Mouse (Mus musculus) embryonic facial prominence, embryonic 10.5 days (tissue): Measurements from ENCODE around the gene Myo7a. TPM values are rescaled to one million over a fixed set of nuclear protein-coding genes. Genes with fewer than 3 reads are reported as not detected.

Experiments
- DNase-seq: peaks from one replicate; pipeline ENCODE4 v3.0.0-alpha.2; 2017; ENCODE audit warnings: low spot score
- H3K27ac ChIP-seq: fragments of 300-500 bp; sonication (generic); replicated peaks from 2 replicates; pipeline ENCODE4 v1.5.1; 2016; ENCODE audit warnings: mild to moderate bottlenecking
- H3K27me3 ChIP-seq: fragments of 300-500 bp; sonication (generic); replicated peaks from 2 replicates; pipeline ENCODE4 v1.6.1; 2016; ENCODE audit warnings: low read depth, mild to moderate bottlenecking; ENCODE audit not compliant: poor library complexity, severe bottlenecking
- H3K36me3 ChIP-seq: fragments of 300-500 bp; sonication (generic); replicated peaks from 2 replicates; pipeline ENCODE4 v1.6.1; 2016; ENCODE audit warnings: mild to moderate bottlenecking, moderate library complexity
- H3K4me1 ChIP-seq: fragments of 300-500 bp; sonication (generic); 2 replicates; pipeline ENCODE4 v1.6.1; 2016
- H3K4me3 ChIP-seq: fragments of 300-500 bp; sonication (generic); 2 replicates; pipeline ENCODE4 v1.5.1; 2016; ENCODE audit warnings: mild to moderate bottlenecking, moderate library complexity
- H3K9me3 ChIP-seq: fragments of 300-500 bp; sonication (generic); 2 replicates; pipeline ENCODE4 v1.6.1; 2016; ENCODE audit warnings: mild to moderate bottlenecking
- WGBS: fragments of 180-500 bp; shearing (Covaris S2); methylation state at CpG from one replicate; pipeline ENCODE4 v1.1.7; 2016; 5-methylcytosine and 5-hydroxymethylcytosine counted together
- polyA plus RNA-seq: library from polyadenylated mRNA; unstranded; fragments of >200 nt; fragmentation: Nextera tagmentation; extraction: Ambion mirVana; gene quantifications from 2 replicates; pipeline ENCODE4 v1.2.1, GENCODE M21; 2016

Myo7a gene
- polyA plus RNA-seq, 1 experiment from 2014 or later: 21.8 TPM

DNA sequence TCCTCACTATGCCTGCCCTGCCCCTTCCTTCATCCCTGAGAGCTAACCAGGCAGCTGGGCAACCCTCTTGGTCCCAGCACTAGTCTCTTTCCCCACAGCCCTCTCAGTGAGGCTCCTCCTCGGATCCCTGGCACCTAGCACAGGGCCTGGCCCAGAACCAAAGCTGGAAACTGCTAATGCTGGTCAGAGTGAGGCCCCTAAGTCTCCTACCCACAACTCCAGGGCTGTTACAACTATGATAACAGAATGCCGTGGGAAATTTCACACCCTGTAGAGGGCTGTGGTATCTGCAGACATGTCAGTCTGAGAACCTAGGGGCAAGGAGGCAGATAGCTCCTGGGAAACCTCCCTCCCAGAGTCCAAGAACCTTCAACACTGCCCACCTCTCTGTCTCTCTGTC is 21.3 kb upstream of the Myo7a start:
- WGBS: 67% methylated on average over 2 of the region's 2 CpGs
- Histone ChIP-seq H3K4me1 (peaks cover 42% of the 10 kb centered on the region), H3K27ac (0 out of 2 replicates have a peak overlapping the region, but pooled peaks have one; percentile 57), H3K4me3 (no peak overlapping the region), H3K27me3 (peaks cover 10% of the 10 kb centered on the region; the same call in 1 of the 2 replicates), H3K9me3 (no peaks in the 10 kb centered on the region), H3K36me3 (no peaks in the 10 kb centered on the region)
- no peak for DNase-seq

DNA sequence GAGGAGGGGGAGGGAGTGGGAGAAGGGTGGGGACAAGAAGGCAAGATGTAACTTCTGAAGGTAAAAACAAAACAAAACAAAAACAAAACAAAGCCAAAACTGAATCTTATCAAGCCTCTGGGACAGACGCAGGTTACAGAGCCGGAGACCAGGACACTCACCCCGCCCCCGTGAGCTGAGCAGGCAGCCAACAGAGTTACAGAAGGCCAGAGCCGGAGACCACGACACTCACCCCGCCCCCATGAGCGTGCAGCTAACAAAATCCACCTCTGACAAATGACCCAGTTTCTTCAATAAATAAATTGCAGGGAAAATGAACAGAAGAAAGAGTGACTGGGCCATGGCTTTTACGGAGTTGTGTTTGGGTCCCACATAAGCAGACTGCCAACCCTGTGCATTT is 19.9 kb upstream of the Myo7a start:
- Histone ChIP-seq H3K4me1 (peaks cover 38% of the 10 kb centered on the region), H3K27ac (no peak overlapping the region), H3K9me3 (no peaks in the 10 kb centered on the region), H3K36me3 (no peaks in the 10 kb centered on the region), H3K27me3 (peaks cover 10% of the 10 kb centered on the region; the same call in 1 of the 2 replicates), H3K4me3 (no peak overlapping the region)
- 21% methylated on average over 9 of the region's 9 CpGs for WGBS
- no peak for DNase-seq

DNA sequence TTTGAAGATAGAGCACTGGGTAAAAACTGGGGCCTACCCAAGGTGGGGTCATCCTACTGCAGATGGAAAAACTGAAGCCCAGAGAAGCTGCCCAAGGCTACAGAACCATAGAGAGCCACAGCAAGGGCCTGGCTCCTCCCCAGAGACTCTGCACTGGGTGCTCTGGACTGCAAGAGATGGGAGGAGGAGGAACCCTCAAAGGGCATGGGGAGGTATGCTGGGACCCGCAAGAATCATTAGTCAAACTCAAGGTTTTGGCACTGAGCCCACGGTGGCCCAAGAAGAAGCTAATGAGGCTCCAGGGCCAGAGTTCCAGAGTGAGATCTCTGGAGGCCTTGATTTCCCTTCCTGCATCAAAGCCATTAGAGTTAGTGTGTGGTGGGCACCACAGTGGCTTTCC is 18.7 kb upstream of the Myo7a start:
- Histone ChIP-seq H3K4me3 (no peak overlapping the region), H3K36me3 (no peaks in the 10 kb centered on the region), H3K27ac (no peak overlapping the region), H3K27me3 (0 out of 2 replicates have a peak, but pooled peaks cover 2% of the 10 kb centered on the region), H3K9me3 (no peaks in the 10 kb centered on the region), H3K4me1 (peaks cover 33% of the 10 kb centered on the region)
- whole genome bisulfite sequencing: 88% methylated on average over 2 of the region's 2 CpGs
- no peak for DNase-seq

DNA sequence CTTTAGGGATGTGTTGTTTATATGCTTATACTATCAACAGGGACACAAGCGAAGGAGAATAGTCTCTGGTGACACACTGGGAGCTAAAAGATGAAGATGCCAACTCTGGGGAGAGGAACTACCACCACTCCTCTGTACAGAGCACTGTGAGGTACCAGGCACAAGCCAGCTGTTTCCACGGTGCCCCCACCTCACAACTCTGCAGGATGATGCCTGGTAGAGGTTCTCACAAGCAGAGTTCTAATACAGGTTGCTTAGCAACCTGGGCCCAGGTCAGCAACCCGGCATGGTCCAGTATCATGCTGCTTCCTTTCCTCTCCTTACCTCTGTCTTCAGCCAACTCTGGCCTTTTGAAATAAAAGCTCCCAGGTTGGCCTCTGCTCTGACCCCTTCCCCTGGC is 18.3 kb upstream of the Myo7a start:
- Histone ChIP-seq H3K36me3 (no peaks in the 10 kb centered on the region), H3K4me1 (peaks cover 29% of the 10 kb centered on the region), H3K27me3 (no peaks in the 10 kb centered on the region), H3K9me3 (no peaks in the 10 kb centered on the region), H3K4me3 (no peak overlapping the region), H3K27ac (no peak overlapping the region)
- WGBS: 47% methylated on average over 3 of the region's 3 CpGs
- DNase-seq: no peak

DNA sequence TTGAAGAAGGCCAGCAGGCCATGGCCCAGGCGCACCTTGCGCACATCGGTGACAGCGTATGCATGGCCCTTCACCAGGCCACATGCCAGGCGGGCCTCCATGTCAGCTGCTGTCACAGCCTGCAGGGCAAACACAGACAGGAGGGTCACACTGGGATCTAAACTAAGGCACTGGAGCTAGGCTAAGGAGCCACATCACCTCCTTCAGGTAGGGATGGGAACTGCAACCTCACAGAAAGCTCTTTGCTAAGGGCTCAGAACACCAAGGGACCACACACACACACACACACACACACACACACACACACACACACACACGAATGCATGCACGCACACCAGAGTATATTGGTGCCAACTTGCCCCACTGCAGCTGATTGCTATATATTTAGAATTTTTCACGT is 12.4 kb upstream of the Myo7a start:
- H3K9me3 ChIP-seq: no peaks in the 10 kb centered on the region
- WGBS: 92% methylated on average over 8 of the region's 8 CpGs
- DNase-seq: no peak
- H3K36me3 ChIP-seq: no peaks in the 10 kb centered on the region
- H3K27me3 ChIP-seq: no peaks in the 10 kb centered on the region
- no peak overlapping the region for H3K4me3 ChIP-seq
- no peaks in the 10 kb centered on the region for H3K4me1 ChIP-seq
- H3K27ac ChIP-seq: no peak overlapping the region

DNA sequence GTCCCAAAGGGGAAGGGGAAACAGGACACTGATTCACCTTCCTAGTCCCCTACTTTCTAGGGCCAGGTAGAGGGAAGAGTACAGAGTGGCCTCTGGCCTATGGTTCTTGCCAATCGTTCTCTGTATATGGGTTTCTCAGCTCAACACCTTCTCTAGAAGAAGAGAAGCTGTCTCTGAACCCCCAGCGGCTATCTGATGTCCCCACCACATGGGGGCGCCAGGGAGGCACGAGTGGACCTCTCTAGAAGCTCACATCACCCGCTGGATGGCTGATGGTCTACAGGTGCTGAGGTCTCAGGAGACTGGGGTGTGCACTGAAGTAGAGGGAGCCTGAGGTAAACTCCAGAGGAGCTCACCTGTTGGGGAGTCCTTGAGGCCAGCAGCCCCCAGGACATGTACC is 6.1 kb upstream of the Myo7a start:
- WGBS: 39% methylated on average over 5 of the region's 5 CpGs
- Histone ChIP-seq H3K4me3 (no peak overlapping the region), H3K4me1 (peaks cover 8% of the 10 kb centered on the region), H3K27me3 (peaks cover 15% of the 10 kb centered on the region), H3K36me3 (no peaks in the 10 kb centered on the region), H3K9me3 (no peaks in the 10 kb centered on the region), H3K27ac (no peak overlapping the region)
- DNase-seq: peak; percentile 46

DNA sequence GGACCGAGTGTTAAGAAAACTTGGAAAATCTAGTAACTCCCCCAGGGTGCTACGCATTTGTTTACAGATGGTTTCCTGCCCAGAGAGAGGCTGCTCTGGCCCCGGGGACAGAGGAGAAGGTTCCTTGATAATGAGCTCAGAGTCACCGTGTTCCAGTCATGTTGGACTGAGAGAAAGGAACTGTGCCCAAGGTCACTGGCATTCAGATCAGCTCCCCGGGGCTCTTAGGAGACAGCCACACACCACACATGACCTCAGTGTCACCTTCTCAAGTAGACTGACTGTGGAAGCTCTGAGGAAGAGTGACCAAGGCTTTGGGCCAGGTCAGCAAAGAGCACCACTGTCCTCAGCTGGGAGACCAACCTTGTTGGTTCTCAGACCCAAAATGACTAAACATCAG is 5.4 kb upstream of the Myo7a start:
- H3K9me3 ChIP-seq: no peaks in the 10 kb centered on the region
- peaks cover 16% of the 10 kb centered on the region for H3K4me1 ChIP-seq
- 60% methylated on average over 5 of the region's 5 CpGs for WGBS
- no peaks in the 10 kb centered on the region for H3K36me3 ChIP-seq
- H3K27me3 ChIP-seq: peaks cover 15% of the 10 kb centered on the region
- H3K4me3 ChIP-seq: no peak overlapping the region
- DNase-seq: no peak
- no peak overlapping the region for H3K27ac ChIP-seq

DNA sequence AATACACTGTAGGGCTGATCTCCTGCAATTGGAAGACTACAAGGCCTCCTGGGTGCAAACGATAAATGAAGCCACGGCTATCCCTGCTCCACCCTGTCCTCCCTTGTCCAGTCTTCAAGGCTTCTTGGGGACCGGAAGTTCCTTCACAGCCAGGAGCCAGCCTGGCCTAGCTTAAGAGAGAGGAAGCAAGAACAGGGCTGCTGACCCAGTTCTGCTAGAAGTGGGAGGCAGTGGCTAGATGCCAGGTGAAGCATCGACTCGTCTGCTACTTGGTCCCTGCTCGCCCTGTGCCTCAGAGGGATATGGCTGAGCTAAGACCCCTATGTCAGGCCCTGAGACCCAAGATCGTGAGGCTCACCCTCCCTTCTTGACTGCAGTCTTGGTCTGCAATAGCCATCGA is 2.3 kb upstream of the Myo7a start:
- 80% methylated on average over 8 of the region's 8 CpGs for WGBS
- Histone ChIP-seq H3K4me3 (no peak overlapping the region), H3K27ac (no peak overlapping the region), H3K9me3 (no peaks in the 10 kb centered on the region), H3K4me1 (peaks cover 39% of the 10 kb centered on the region), H3K27me3 (peaks cover 15% of the 10 kb centered on the region), H3K36me3 (no peaks in the 10 kb centered on the region)
- no peak for DNase-seq

DNA sequence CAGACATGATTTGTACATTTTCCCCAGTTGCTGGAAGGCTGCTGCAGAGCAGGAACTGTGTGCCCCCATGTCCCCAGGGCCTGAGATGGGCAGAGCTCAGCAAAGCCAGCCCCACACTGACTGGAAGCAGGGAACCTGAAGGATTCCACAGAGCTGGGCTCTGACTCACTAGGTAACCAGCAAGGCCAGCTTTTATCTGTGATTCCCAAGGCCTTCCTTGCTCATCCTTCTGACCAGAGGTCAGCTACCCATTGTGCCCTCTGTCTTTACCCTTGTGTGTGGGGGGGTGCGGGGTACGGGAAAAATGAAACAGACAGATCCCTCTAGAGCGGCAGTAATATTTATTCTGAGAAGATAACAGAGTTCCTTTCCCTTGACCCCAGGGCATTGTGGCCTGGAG is 1.9 kb upstream of the Myo7a start:
- Histone ChIP-seq H3K27ac (no peak overlapping the region), H3K27me3 (peaks cover 15% of the 10 kb centered on the region), H3K9me3 (no peaks in the 10 kb centered on the region), H3K4me3 (no peak overlapping the region), H3K36me3 (no peaks in the 10 kb centered on the region), H3K4me1 (peaks cover 39% of the 10 kb centered on the region)
- no peak for DNase-seq
- WGBS: 89% methylated on average over 3 of the region's 3 CpGs

DNA sequence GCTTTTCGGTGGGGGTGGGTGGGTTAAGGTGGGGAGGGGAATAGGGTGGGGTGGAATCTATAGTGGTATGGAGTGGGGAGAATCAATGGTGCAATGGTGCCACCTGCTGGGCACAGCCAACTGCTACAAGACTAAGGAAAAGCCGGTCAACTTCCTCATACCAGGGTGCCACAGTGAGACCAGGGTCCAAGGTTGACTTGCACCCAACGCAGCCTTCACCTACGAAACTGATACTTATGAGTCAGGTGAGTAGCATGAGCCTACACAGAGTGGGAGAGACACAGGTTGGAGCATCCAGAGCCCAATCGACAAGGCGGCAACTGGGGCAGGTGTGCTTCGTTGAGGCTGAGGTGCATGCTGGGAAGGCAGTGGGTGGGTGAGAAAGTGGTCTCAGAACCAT is 1.0 kb upstream of the Myo7a start:
- peak overlapping the region; percentile 45 for H3K4me3 ChIP-seq
- WGBS: 6% methylated on average over 7 of the region's 7 CpGs
- no peaks in the 10 kb centered on the region for H3K9me3 ChIP-seq
- DNase-seq: peak; percentile 78
- H3K27ac ChIP-seq: 0 out of 2 replicates have a peak overlapping the region, but pooled peaks have one; percentile 14
- peaks cover 15% of the 10 kb centered on the region for H3K27me3 ChIP-seq
- no peaks in the 10 kb centered on the region for H3K36me3 ChIP-seq
- peaks cover 42% of the 10 kb centered on the region for H3K4me1 ChIP-seq

DNA sequence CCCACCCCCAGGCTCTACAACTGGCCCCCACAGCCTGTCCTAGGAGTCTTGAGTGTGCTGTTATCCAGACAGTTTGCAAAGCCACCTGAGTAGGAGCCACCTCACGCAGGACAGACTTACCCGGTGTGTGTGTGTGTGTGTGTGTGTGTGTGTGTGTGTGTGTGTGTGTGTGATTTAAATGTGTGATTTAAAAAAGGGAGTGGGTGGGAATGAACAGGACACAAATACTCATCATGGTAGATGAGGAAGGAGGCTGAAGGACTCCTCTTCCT is 573 bp upstream of the Myo7a start:
- H3K4me1 ChIP-seq: peaks cover 43% of the 10 kb centered on the region
- H3K27ac ChIP-seq: no peak overlapping the region
- peaks cover 15% of the 10 kb centered on the region for H3K27me3 ChIP-seq
- no peak overlapping the region for H3K4me3 ChIP-seq
- DNase-seq: no peak
- no peaks in the 10 kb centered on the region for H3K9me3 ChIP-seq
- 79% methylated on average over 2 of the region's 2 CpGs for WGBS
- no peaks in the 10 kb centered on the region for H3K36me3 ChIP-seq

DNA sequence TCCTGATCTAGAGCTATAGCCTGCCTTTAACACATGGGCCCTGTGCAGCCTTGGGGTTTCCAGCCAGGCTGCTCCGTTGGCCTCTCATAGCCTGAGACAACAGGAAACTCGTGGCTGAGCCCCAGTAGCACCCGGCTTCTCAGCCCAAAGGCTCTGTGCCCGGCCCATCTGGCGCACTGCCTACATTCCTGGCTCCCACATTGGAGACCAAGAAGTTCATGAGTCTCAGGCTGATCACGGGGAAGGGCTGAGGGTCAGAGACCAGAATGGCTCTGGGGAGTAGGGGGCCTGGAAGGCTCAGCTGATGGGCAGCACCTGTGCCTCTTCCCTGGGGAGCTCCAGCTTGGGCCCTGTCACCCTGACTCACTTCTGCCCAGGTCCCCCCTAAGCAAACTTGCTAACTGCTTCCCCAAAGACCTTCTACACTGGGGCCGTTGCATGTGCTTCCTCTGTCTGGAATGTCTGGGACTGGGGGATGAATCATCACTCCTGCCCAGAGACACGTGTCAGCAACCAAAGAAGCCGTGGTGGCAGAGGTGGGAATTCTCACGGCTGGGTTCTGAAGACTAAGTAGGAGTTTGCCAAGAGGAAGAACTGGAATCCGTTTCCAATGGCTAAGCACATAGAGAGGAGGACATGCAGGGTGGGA is 2.2 kb downstream of the Myo7a start:
- WGBS: 75% methylated on average over 11 of the region's 11 CpGs
- no peak for DNase-seq
- Histone ChIP-seq H3K27ac (no peak overlapping the region), H3K4me1 (peaks cover 39% of the 10 kb centered on the region), H3K4me3 (no peak overlapping the region), H3K9me3 (no peaks in the 10 kb centered on the region), H3K36me3 (no peaks in the 10 kb centered on the region), H3K27me3 (peaks cover 22% of the 10 kb centered on the region)

DNA sequence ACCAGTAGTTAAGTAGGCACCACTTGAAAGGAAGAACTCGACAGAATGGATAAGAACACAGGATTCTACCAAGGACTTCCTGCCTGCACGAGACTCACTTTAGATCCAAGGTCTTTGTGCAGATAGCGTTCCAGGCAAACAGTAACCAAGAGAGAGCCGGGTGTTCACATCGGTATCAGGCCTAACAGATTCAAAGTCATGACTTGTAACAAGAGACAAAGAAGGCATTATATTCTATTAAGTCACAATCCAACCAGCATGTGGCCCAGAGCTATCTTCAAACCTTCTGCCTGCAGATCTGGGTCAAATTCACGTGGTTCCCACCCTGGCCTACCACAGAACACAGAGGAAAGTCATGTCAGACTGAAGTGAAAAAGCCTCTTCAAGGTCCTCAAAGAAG is 4.7 kb downstream of the Myo7a start:
- WGBS: 64% methylated on average over 6 of the region's 6 CpGs
- Histone ChIP-seq H3K36me3 (no peaks in the 10 kb centered on the region), H3K4me1 (peaks cover 37% of the 10 kb centered on the region), H3K27me3 (peaks cover 38% of the 10 kb centered on the region), H3K4me3 (no peak overlapping the region), H3K9me3 (no peaks in the 10 kb centered on the region), H3K27ac (no peak overlapping the region)
- no peak for DNase-seq
